Mouse (Mus musculus): ENCODE measurements around the gene Pde4d. TPM values are rescaled to one million over a fixed set of nuclear protein-coding genes. Genes with fewer than 3 reads are reported as not detected.

Pde4d gene
- polyA plus RNA-seq, 1 experiment: 33.8 TPM

GRCm38 (mm10) chr13:109439436-109440161 lies 989.9 kb downstream of the Pde4d start:
- no peaks in the 10 kb centered on the region for H3K27me3 ChIP-seq (ENCODE audit: control insufficient read depth, insufficient read depth, low read length)
- peaks cover 3% of the 10 kb centered on the region; the same call in 1 of the 2 replicates for H3K4me1 ChIP-seq (ENCODE audit: control insufficient read depth, insufficient read depth, low read length)
- TF ChIP-seq CTCF (IDR thresholded peaks at IDR 0.05; ENCODE audit: borderline replicate concordance, insufficient read depth, low read depth, low read length) (no peak), POLR2A (IDR thresholded peaks at IDR 0.05; ENCODE audit: borderline replicate concordance, insufficient read depth, low read length) (no peak)
- H3K27ac ChIP-seq (ENCODE audit: insufficient read depth, low read length): no peak overlapping the region
- DNase-seq: peak in 1 of 2 experiments; percentile 25
- no peak overlapping the region for H3K4me3 ChIP-seq (replicated peaks; ENCODE audit: insufficient read depth, low read depth, low read length)
- 76% methylated on average over 5 of the region's 5 CpGs for WGBS

DNA sequence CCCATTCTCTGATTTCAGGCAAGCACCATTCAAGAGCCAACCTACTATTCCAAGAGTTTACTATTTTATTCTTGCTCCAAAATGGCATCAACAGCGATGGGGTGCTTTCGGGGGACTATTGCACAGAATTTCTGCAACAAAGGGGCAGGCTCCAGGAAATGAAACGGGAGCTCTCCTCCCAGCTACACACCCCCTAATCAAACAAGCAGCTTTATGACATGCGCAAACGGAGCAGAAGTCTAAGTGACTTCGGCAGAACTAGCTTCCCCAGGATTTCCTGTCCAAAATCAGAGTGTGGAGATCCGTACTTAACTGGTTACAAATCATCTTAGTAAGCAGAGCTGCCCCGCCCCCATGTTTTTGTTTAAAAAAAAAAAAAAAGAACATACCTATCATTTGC lies 990.6 kb downstream of the Pde4d start:
- peak overlapping the region; percentile 83 for H3K4me3 ChIP-seq (replicated peaks; ENCODE audit: insufficient read depth, low read depth, low read length)
- H3K27me3 ChIP-seq (ENCODE audit: control insufficient read depth, insufficient read depth, low read length): no peaks in the 10 kb centered on the region
- H3K4me1 ChIP-seq (ENCODE audit: control insufficient read depth, insufficient read depth, low read length): peaks cover 3% of the 10 kb centered on the region; the same call in 1 of the 2 replicates
- DNase-seq: peak; percentile 62 to 63
- 3% methylated on average over 8 of the region's 8 CpGs for WGBS
- TF ChIP-seq CTCF (IDR thresholded peaks at IDR 0.05; ENCODE audit: borderline replicate concordance, insufficient read depth, low read depth, low read length) (no peak), POLR2A (IDR thresholded peaks at IDR 0.05; ENCODE audit: borderline replicate concordance, insufficient read depth, low read length) (no peak)
- no peak overlapping the region for H3K27ac ChIP-seq (ENCODE audit: insufficient read depth, low read length)

DNA sequence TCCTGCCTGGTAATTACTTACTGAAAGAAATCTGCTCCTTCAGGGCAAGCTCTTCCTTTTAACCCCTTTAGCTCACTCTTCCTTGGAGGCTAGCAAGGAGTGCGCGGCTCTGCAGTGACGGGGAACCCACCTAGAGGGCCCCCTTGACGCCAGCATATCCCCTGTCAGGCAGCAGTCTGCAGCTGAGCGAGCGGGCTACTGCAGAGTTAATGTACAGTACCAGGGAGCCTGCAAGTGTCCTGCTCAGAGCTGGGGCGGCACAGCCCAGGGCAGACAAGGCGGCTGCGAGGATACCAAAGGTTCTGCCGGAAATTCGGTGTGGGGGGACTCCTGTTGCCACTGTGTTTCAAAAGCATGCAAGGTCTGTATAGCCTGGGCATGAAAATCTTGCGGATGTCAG lies 991.1 kb downstream of the Pde4d start:
- WGBS: under 1% methylated on average over 12 of the region's 12 CpGs
- DNase-seq: peak; percentile 83 to 84
- TF ChIP-seq CTCF (IDR thresholded peaks at IDR 0.05; ENCODE audit: borderline replicate concordance, insufficient read depth, low read depth, low read length) (no peak), POLR2A (IDR thresholded peaks at IDR 0.05; ENCODE audit: borderline replicate concordance, insufficient read depth, low read length) (peak; percentile 48; the same call in 1 of the 2 replicates)
- no peaks in the 10 kb centered on the region for H3K27me3 ChIP-seq (ENCODE audit: control insufficient read depth, insufficient read depth, low read length)
- H3K4me3 ChIP-seq (replicated peaks; ENCODE audit: insufficient read depth, low read depth, low read length): peak overlapping the region; percentile 83
- peaks cover 3% of the 10 kb centered on the region; the same call in 1 of the 2 replicates for H3K4me1 ChIP-seq (ENCODE audit: control insufficient read depth, insufficient read depth, low read length)
- peak overlapping the region; percentile 74 for H3K27ac ChIP-seq (ENCODE audit: insufficient read depth, low read length)

GRCm38 (mm10) chr13:109441401-109441973 lies 991.7 kb downstream of the Pde4d start:
- H3K27ac ChIP-seq (ENCODE audit: insufficient read depth, low read length): peak overlapping the region; percentile 29; the same call in 1 of the 2 replicates
- TF ChIP-seq POLR2A (IDR thresholded peaks at IDR 0.05; ENCODE audit: borderline replicate concordance, insufficient read depth, low read length): no peak
- no peak for TF ChIP-seq CTCF (IDR thresholded peaks at IDR 0.05; ENCODE audit: borderline replicate concordance, insufficient read depth, low read depth, low read length)
- peak overlapping the region; percentile 83 for H3K4me3 ChIP-seq (replicated peaks; ENCODE audit: insufficient read depth, low read depth, low read length)
- H3K4me1 ChIP-seq (ENCODE audit: control insufficient read depth, insufficient read depth, low read length): peaks cover 3% of the 10 kb centered on the region; the same call in 1 of the 2 replicates
- 11% methylated on average over 12 of the region's 12 CpGs for whole genome bisulfite sequencing
- peak; percentile 60 to 62 for DNase-seq
- no peaks in the 10 kb centered on the region for H3K27me3 ChIP-seq (ENCODE audit: control insufficient read depth, insufficient read depth, low read length)

- 94% methylated on average over 7 of the region's 7 CpGs for WGBS
- no peak for TF ChIP-seq POLR2A (IDR thresholded peaks at IDR 0.05; ENCODE audit: borderline replicate concordance, insufficient read depth, low read length)
- TF ChIP-seq CTCF (IDR thresholded peaks at IDR 0.05; ENCODE audit: borderline replicate concordance, insufficient read depth, low read depth, low read length): no peak
- Histone ChIP-seq H3K4me3 (replicated peaks; ENCODE audit: insufficient read depth, low read depth, low read length) (no peak overlapping the region), H3K4me1 (ENCODE audit: control insufficient read depth, insufficient read depth, low read length) (no peaks in the 10 kb centered on the region; the same call in 1 of the 2 replicates), H3K27ac (ENCODE audit: insufficient read depth, low read length) (no peak overlapping the region), H3K27me3 (ENCODE audit: control insufficient read depth, insufficient read depth, low read length) (no peaks in the 10 kb centered on the region)
- DNase-seq: no peak
These were observed 996.4 kb downstream of the Pde4d start for GRCm38 (mm10) chr13:109446138-109446537.

DNA sequence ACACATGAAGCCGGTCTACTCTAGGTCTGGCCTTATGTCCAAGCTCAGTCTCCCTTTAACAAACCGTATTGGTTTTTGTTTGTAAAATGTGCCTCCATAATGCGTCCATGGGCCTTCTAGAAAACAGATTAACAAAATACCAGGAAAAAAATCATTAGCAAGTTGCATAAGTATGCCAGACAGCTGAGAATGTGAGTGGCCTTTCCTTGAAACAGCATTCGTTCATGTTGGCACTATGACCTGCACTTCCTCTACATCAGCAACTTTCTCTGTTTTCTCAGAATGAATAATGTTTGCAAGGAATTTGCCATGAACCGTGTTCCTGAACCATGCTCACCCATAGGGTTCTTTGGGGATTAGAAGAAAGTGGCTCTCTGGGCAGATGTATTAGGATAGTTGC lies 998.4 kb downstream of the Pde4d start:
- no peak for DNase-seq
- Histone ChIP-seq H3K4me1 (ENCODE audit: control insufficient read depth, insufficient read depth, low read length) (no peaks in the 10 kb centered on the region; the same call in 1 of the 2 replicates), H3K27me3 (ENCODE audit: control insufficient read depth, insufficient read depth, low read length) (no peaks in the 10 kb centered on the region), H3K4me3 (replicated peaks; ENCODE audit: insufficient read depth, low read depth, low read length) (no peak overlapping the region), H3K27ac (ENCODE audit: insufficient read depth, low read length) (no peak overlapping the region)
- TF ChIP-seq CTCF (IDR thresholded peaks at IDR 0.05; ENCODE audit: borderline replicate concordance, insufficient read depth, low read depth, low read length) (no peak), POLR2A (IDR thresholded peaks at IDR 0.05; ENCODE audit: borderline replicate concordance, insufficient read depth, low read length) (no peak)
- 93% methylated on average over 5 of the region's 5 CpGs for WGBS

DNA sequence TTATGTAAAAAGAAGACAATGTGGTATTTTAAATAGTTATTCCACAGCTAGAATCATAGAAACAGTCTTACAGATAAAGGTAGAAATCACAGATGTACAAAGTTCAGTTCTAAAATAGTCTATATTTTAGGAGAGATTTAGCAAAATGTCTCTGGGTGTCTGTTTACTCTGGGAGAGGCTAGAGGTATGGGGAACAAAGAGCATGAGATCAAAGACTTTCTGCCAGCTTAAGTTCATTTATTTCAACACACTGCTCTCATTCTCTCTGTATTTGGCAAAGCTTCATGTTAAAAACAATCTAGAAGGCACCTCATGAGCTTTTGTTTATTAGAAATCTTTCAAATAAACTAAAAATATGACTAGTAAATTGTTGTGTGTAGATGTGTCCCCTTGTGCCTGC lies 1024.6 kb downstream of the Pde4d start:
- TF ChIP-seq POLR2A (IDR thresholded peaks at IDR 0.05; ENCODE audit: borderline replicate concordance, insufficient read depth, low read length) (no peak), CTCF (IDR thresholded peaks at IDR 0.05; ENCODE audit: borderline replicate concordance, insufficient read depth, low read depth, low read length) (no peak)
- H3K4me1 ChIP-seq (ENCODE audit: control insufficient read depth, insufficient read depth, low read length): no peaks in the 10 kb centered on the region; the same call in 1 of the 2 replicates
- no peak for DNase-seq
- H3K27ac ChIP-seq (ENCODE audit: insufficient read depth, low read length): no peak overlapping the region
- H3K27me3 ChIP-seq (ENCODE audit: control insufficient read depth, insufficient read depth, low read length): no peaks in the 10 kb centered on the region
- no peak overlapping the region for H3K4me3 ChIP-seq (replicated peaks; ENCODE audit: insufficient read depth, low read depth, low read length)

DNA sequence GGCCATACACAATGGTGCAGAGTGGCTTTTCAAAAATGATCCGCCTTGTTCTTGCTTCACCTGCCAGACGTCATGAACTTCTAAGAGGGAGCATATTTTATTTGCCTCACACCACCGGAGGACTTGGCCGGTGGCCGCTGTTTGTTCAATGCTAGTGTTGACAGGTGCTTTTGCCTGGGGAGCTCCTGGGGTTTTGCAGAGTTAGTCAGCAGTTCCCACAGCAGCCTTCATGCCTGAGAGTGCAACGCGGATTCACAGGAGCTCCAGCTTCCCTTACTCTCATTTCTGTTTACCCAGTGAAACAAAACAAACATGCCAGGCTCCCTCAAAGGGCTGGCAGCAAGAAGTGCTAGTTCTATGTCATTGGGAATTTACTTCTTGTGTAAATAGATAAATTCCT lies 1031.7 kb downstream of the Pde4d start:
- H3K27ac ChIP-seq (ENCODE audit: insufficient read depth, low read length): no peak overlapping the region
- TF ChIP-seq CTCF (IDR thresholded peaks at IDR 0.05; ENCODE audit: borderline replicate concordance, insufficient read depth, low read depth, low read length) (no peak), POLR2A (IDR thresholded peaks at IDR 0.05; ENCODE audit: borderline replicate concordance, insufficient read depth, low read length) (no peak)
- 24% methylated on average over 7 of the region's 7 CpGs for WGBS
- no peak overlapping the region for H3K4me3 ChIP-seq (replicated peaks; ENCODE audit: insufficient read depth, low read depth, low read length)
- H3K4me1 ChIP-seq (ENCODE audit: control insufficient read depth, insufficient read depth, low read length): no peaks in the 10 kb centered on the region
- DNase-seq: peak; percentile 54 to 64
- no peaks in the 10 kb centered on the region for H3K27me3 ChIP-seq (ENCODE audit: control insufficient read depth, insufficient read depth, low read length)
